Mouse (Mus musculus): ENCODE results near the gene Rnf144a. TPM values are rescaled to one million over a fixed set of nuclear protein-coding genes. Genes with fewer than 3 reads are reported as not detected.
"Not testable (repeated sequence)": the region's sequence is repeated elsewhere in the genome, so short reads cannot be mapped to it uniquely, and the experiment has no call there.

Rnf144a gene
- polyA plus RNA-seq, 1 experiment from 2014 or later = 49.5 TPM

GRCm38 (mm10) chr12:26444054-26444453, 29.0 kb upstream of the Rnf144a start:
- Histone ChIP-seq H3K9ac (ENCODE audit: low read length) (no peak overlapping the region), H3K4me1 (replicated peaks; ENCODE audit: control insufficient read depth, insufficient read depth, low read length) (no peaks in the 10 kb centered on the region; the same call in 1 of the 2 replicates), H3K4me2 (ENCODE audit: low read depth, low read length) (no peak overlapping the region), H3K4me3 (ENCODE audit: low read length) (no peak overlapping the region), H3K36me3 (ENCODE audit: control insufficient read depth, insufficient read depth, low read length) (no peaks in the 10 kb centered on the region), H3K9me3 (ENCODE audit: control insufficient read depth, low read length) (no peaks in the 10 kb centered on the region), H3K27ac (ENCODE audit: low read length) (no peak overlapping the region), H3K27me3 (ENCODE audit: control insufficient read depth, insufficient read depth, low read depth, low read length) (no peaks in the 10 kb centered on the region)
- 0% methylated on average over 2 of the region's 2 CpGs for WGBS
- no peak for ATAC-seq (ENCODE audit: low read depth)

- WGBS = 39% methylated on average over 3 of the region's 3 CpGs
Observed at GRCm38 (mm10) chr12:26439366-26439765, 24.3 kb upstream of the Rnf144a start.

GRCm38 (mm10) chr12:26437950-26438349, 22.9 kb upstream of the Rnf144a start:
- ATAC-seq (ENCODE audit: low read depth) = no peak
- no peaks in the 10 kb centered on the region for H3K27me3 ChIP-seq (ENCODE audit: control insufficient read depth, insufficient read depth, low read depth, low read length)
- peaks cover 3% of the 10 kb centered on the region for H3K4me1 ChIP-seq (replicated peaks; ENCODE audit: control insufficient read depth, insufficient read depth, low read length)
- H3K9ac ChIP-seq (ENCODE audit: low read length) = no peak overlapping the region
- no peak overlapping the region for H3K27ac ChIP-seq (ENCODE audit: low read length)
- H3K9me3 ChIP-seq (ENCODE audit: control insufficient read depth, low read length) = no peaks in the 10 kb centered on the region
- no peak overlapping the region for H3K4me2 ChIP-seq (ENCODE audit: low read depth, low read length)
- H3K36me3 ChIP-seq (ENCODE audit: control insufficient read depth, insufficient read depth, low read length) = no peaks in the 10 kb centered on the region
- no peak overlapping the region for H3K4me3 ChIP-seq (ENCODE audit: low read length)
- WGBS = 43% methylated on average over 3 of the region's 3 CpGs

More at GRCm38 (mm10) chr12:26439366-26439765, 24.3 kb upstream of the Rnf144a start:
- Histone ChIP-seq H3K27ac (ENCODE audit: low read length) (no peak overlapping the region), H3K4me1 (replicated peaks; ENCODE audit: control insufficient read depth, insufficient read depth, low read length) (peaks cover 3% of the 10 kb centered on the region), H3K27me3 (ENCODE audit: control insufficient read depth, insufficient read depth, low read depth, low read length) (no peaks in the 10 kb centered on the region), H3K4me3 (ENCODE audit: low read length) (no peak overlapping the region), H3K4me2 (ENCODE audit: low read depth, low read length) (no peak overlapping the region), H3K36me3 (ENCODE audit: control insufficient read depth, insufficient read depth, low read length) (no peaks in the 10 kb centered on the region), H3K9me3 (ENCODE audit: control insufficient read depth, low read length) (no peaks in the 10 kb centered on the region), H3K9ac (ENCODE audit: low read length) (no peak overlapping the region)
- no peak for ATAC-seq (ENCODE audit: low read depth)

GRCm38 (mm10) chr12:26436334-26436733, 21.3 kb upstream of the Rnf144a start:
- Histone ChIP-seq H3K4me1 (replicated peaks; ENCODE audit: control insufficient read depth, insufficient read depth, low read length) (peaks cover 3% of the 10 kb centered on the region), H3K4me3 (ENCODE audit: low read length) (no peak overlapping the region), H3K27me3 (ENCODE audit: control insufficient read depth, insufficient read depth, low read depth, low read length) (no peaks in the 10 kb centered on the region), H3K9me3 (ENCODE audit: control insufficient read depth, low read length) (no peaks in the 10 kb centered on the region), H3K9ac (ENCODE audit: low read length) (no peak overlapping the region), H3K27ac (ENCODE audit: low read length) (no peak overlapping the region; the same call in 1 of the 2 replicates), H3K36me3 (ENCODE audit: control insufficient read depth, insufficient read depth, low read length) (no peaks in the 10 kb centered on the region), H3K4me2 (ENCODE audit: low read depth, low read length) (no peak overlapping the region)
- peak; percentile 64 for ATAC-seq (ENCODE audit: low read depth)
- WGBS = 58% methylated on average over 4 of the region's 4 CpGs

- not testable (repeated sequence) for H3K9me3 ChIP-seq (ENCODE audit: control insufficient read depth, low read length); H3K4me1 ChIP-seq (replicated peaks; ENCODE audit: control insufficient read depth, insufficient read depth, low read length); H3K9ac ChIP-seq (ENCODE audit: low read length); ATAC-seq (ENCODE audit: low read depth); H3K4me3 ChIP-seq (ENCODE audit: low read length); H3K36me3 ChIP-seq (ENCODE audit: control insufficient read depth, insufficient read depth, low read length); H3K4me2 ChIP-seq (ENCODE audit: low read depth, low read length); H3K27ac ChIP-seq (ENCODE audit: low read length); H3K27me3 ChIP-seq (ENCODE audit: control insufficient read depth, insufficient read depth, low read depth, low read length)
- WGBS = 75% methylated on average over 2 of the region's 2 CpGs
Observed at GRCm38 (mm10) chr12:26428771-26429170, 13.7 kb upstream of the Rnf144a start.

GRCm38 (mm10) chr12:26424841-26425240, 9.8 kb upstream of the Rnf144a start:
- Histone ChIP-seq H3K4me2 (ENCODE audit: low read depth, low read length) (no peak overlapping the region), H3K27ac (ENCODE audit: low read length) (no peak overlapping the region), H3K4me1 (replicated peaks; ENCODE audit: control insufficient read depth, insufficient read depth, low read length) (no peaks in the 10 kb centered on the region), H3K4me3 (ENCODE audit: low read length) (no peak overlapping the region), H3K27me3 (ENCODE audit: control insufficient read depth, insufficient read depth, low read depth, low read length) (no peaks in the 10 kb centered on the region), H3K9me3 (ENCODE audit: control insufficient read depth, low read length) (no peaks in the 10 kb centered on the region), H3K9ac (ENCODE audit: low read length) (no peak overlapping the region), H3K36me3 (ENCODE audit: control insufficient read depth, insufficient read depth, low read length) (no peaks in the 10 kb centered on the region)
- no peak for ATAC-seq (ENCODE audit: low read depth)
- WGBS = 64% methylated on average over 2 of the region's 2 CpGs

- no peaks in the 10 kb centered on the region for H3K9me3 ChIP-seq (ENCODE audit: control insufficient read depth, low read length)
- no peak overlapping the region for H3K4me3 ChIP-seq (ENCODE audit: low read length)
- H3K27ac ChIP-seq (ENCODE audit: low read length) = no peak overlapping the region
- H3K9ac ChIP-seq (ENCODE audit: low read length) = no peak overlapping the region
- H3K36me3 ChIP-seq (ENCODE audit: control insufficient read depth, insufficient read depth, low read length) = no peaks in the 10 kb centered on the region
- H3K27me3 ChIP-seq (ENCODE audit: control insufficient read depth, insufficient read depth, low read depth, low read length) = no peaks in the 10 kb centered on the region
- ATAC-seq (ENCODE audit: low read depth) = no peak
- 71% methylated on average over 4 of the region's 4 CpGs for WGBS
- peaks cover 8% of the 10 kb centered on the region; the same call in 1 of the 2 replicates for H3K4me1 ChIP-seq (replicated peaks; ENCODE audit: control insufficient read depth, insufficient read depth, low read length)
- H3K4me2 ChIP-seq (ENCODE audit: low read depth, low read length) = no peak overlapping the region
Observed at GRCm38 (mm10) chr12:26418322-26418721, 3.3 kb upstream of the Rnf144a start.

GRCm38 (mm10) chr12:26416636-26417295, 1.7 kb upstream of the Rnf144a start:
- Histone ChIP-seq H3K4me3 (ENCODE audit: low read length) (no peak overlapping the region), H3K4me1 (replicated peaks; ENCODE audit: control insufficient read depth, insufficient read depth, low read length) (peaks cover 23% of the 10 kb centered on the region), H3K9ac (ENCODE audit: low read length) (no peak overlapping the region), H3K27me3 (ENCODE audit: control insufficient read depth, insufficient read depth, low read depth, low read length) (no peaks in the 10 kb centered on the region), H3K9me3 (ENCODE audit: control insufficient read depth, low read length) (no peaks in the 10 kb centered on the region), H3K4me2 (ENCODE audit: low read depth, low read length) (no peak overlapping the region), H3K27ac (ENCODE audit: low read length) (no peak overlapping the region), H3K36me3 (ENCODE audit: control insufficient read depth, insufficient read depth, low read length) (no peaks in the 10 kb centered on the region)
- no peak for ATAC-seq (ENCODE audit: low read depth)
- WGBS = 78% methylated on average over 7 of the region's 7 CpGs

GRCm38 (mm10) chr12:26414451-26415103, 477 bp downstream of the Rnf144a start:
- H3K4me3 ChIP-seq (ENCODE audit: low read length) = peak overlapping the region; percentile 82
- ATAC-seq (ENCODE audit: low read depth) = peak; percentile 53
- peak overlapping the region; percentile 66 for H3K4me2 ChIP-seq (ENCODE audit: low read depth, low read length)
- H3K36me3 ChIP-seq (ENCODE audit: control insufficient read depth, insufficient read depth, low read length) = no peaks in the 10 kb centered on the region
- no peaks in the 10 kb centered on the region for H3K9me3 ChIP-seq (ENCODE audit: control insufficient read depth, low read length)
- under 1% methylated on average over 52 of the region's 64 CpGs for WGBS
- H3K4me1 ChIP-seq (replicated peaks; ENCODE audit: control insufficient read depth, insufficient read depth, low read length) = peaks cover 37% of the 10 kb centered on the region
- H3K27ac ChIP-seq (ENCODE audit: low read length) = peak overlapping the region; percentile 76
- peak overlapping the region; percentile 95 for H3K9ac ChIP-seq (ENCODE audit: low read length)
- H3K27me3 ChIP-seq (ENCODE audit: control insufficient read depth, insufficient read depth, low read depth, low read length) = no peaks in the 10 kb centered on the region
